ENCODE assay signal across 17 mouse cellular contexts in the genomic region with DNA sequence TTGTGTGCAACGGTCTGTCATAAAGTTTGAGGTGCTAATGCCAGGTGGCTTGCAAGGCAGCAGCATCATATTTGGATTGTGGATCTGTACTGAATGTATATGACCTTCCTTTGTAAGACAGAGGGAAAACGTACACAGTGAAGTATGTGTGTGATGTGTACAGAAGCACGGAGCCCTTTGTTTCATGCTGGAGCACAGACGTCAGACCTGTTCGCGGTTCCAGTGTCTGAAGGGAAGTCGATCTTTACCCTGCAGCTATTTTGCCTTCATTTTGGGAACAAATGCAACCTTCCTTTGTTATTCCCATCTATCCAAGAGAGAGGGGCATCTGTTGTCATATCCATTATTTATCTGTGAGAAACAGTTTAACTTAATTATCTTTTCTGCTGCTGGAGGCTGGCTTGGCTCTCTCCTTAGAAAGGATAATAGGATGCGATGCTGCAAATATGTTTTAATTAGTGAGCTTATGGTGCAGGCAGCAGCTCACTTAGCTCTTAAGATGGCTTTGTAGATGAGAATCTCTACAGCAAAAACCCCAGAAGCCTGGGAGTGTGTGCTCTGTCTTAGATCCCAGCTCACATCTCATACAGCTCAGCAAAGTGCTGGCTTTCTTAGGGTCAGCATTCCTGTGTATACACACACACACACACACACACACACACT.
DNase-seq lines count a peak whose midpoint lies in the region; ATAC-seq lines count a peak whose summit lies in the region.
"Had no signal": no experiment of that assay in that cellular context is flagged by ENCODE, and none has a peak within 500 bp of the region (broad histone marks: within the 10 kb centered on the region; RNA-seq: fewer than 3 reads in every experiment).

No protein-coding gene starts in this region.

- H3K4me2 ChIP-seq in neural tube, embryonic 11.5 days (ENCODE audit: low read depth): no peak overlapping the region
- no peak overlapping the region for H3K4me2 ChIP-seq in hindbrain, embryonic 11.5 days (replicated peaks; ENCODE audit: low read depth, low read length)
- H3K4me2 ChIP-seq in midbrain, embryonic 15.5 days: peak overlapping the region; percentile 2; the same call in 1 of the 2 replicates
- H3K4me2 ChIP-seq: limb, embryonic 15.5 days; lung, embryonic 14.5 days had no signal

- H3K4me1 ChIP-seq in neural tube, embryonic 11.5 days (ENCODE audit: control insufficient read depth, insufficient read depth, low read length): no peaks in the 10 kb centered on the region
- H3K4me1 ChIP-seq in hindbrain, embryonic 11.5 days (replicated peaks; ENCODE audit: control insufficient read depth, insufficient read depth, low read length): no peaks in the 10 kb centered on the region
- H3K4me1 ChIP-seq in midbrain, embryonic 15.5 days: peaks cover 22% of the 10 kb centered on the region
- H3K4me1 ChIP-seq: limb, embryonic 15.5 days had no signal

- 66% methylated on average over 8 of the region's 8 CpGs for WGBS in neural tube, embryonic 11.5 days
- WGBS in hindbrain, embryonic 11.5 days: 76% methylated on average over 8 of the region's 8 CpGs
- 34% methylated on average over 8 of the region's 8 CpGs for WGBS in midbrain, embryonic 15.5 days

- intact Hi-C loops in left cerebral cortex, postnatal 36 days (cut with DNase I): no loop called here

- no peak for DNase-seq in neural tube, embryonic 11.5 days (ENCODE audit: low spot score)
- DNase-seq in neural tube, embryonic 10.5 days (ENCODE audit: extremely low spot score, low spot score): no peak
- peak; percentile 16 for DNase-seq in hindbrain, embryonic 11.5 days (ENCODE audit: low spot score)
- DNase-seq in thymus, adult 18-20 months: no peak
- no peak for DNase-seq in embryo, embryonic 10.5 days (ENCODE audit: low spot score)
- no peak for DNase-seq in embryo, embryonic 9.5 days (ENCODE audit: extremely low spot score)
- no peak for DNase-seq in left cerebral cortex, postnatal 36 days (ENCODE audit: low spot score in 2 of 2)
- DNase-seq: adrenal gland, postnatal 36 days; cerebellum, adult 11-12 months; heart, postnatal 14 days; kidney, adult 2 months; lung, embryonic 14.5 days had no signal

- no peaks in the 10 kb centered on the region for H3K27me3 ChIP-seq in neural tube, embryonic 11.5 days (ENCODE audit: control insufficient read depth, insufficient read depth, low read length)
- no peaks in the 10 kb centered on the region for H3K27me3 ChIP-seq in hindbrain, embryonic 11.5 days (ENCODE audit: control insufficient read depth, insufficient read depth, low read length)
- no peaks in the 10 kb centered on the region for H3K27me3 ChIP-seq in midbrain, embryonic 15.5 days (replicated peaks)
- H3K27me3 ChIP-seq: limb, embryonic 15.5 days had no signal

- H3K9me3 ChIP-seq in neural tube, embryonic 11.5 days (ENCODE audit: control insufficient read depth, low read length): no peaks in the 10 kb centered on the region
- no peaks in the 10 kb centered on the region for H3K9me3 ChIP-seq in hindbrain, embryonic 11.5 days (ENCODE audit: control insufficient read depth, low read length)
- H3K9me3 ChIP-seq in midbrain, embryonic 15.5 days: no peaks in the 10 kb centered on the region
- H3K9me3 ChIP-seq: G1E; limb, embryonic 15.5 days had no signal

- H3K9ac ChIP-seq in neural tube, embryonic 11.5 days (ENCODE audit: low read length): no peak overlapping the region
- 0 out of 2 replicates have a peak overlapping the region, but pooled peaks have one; percentile 5 for H3K9ac ChIP-seq in hindbrain, embryonic 11.5 days (ENCODE audit: low read depth, low read length)
- no peak overlapping the region for H3K9ac ChIP-seq in midbrain, embryonic 15.5 days
- H3K9ac ChIP-seq: limb, embryonic 15.5 days; lung, embryonic 14.5 days had no signal

- peak; percentile 77 for ATAC-seq in neural tube, embryonic 11.5 days (ENCODE audit: insufficient read depth, low FRiP score, low TSS enrichment)
- ATAC-seq in hindbrain, embryonic 11.5 days (ENCODE audit: low FRiP score): peak; percentile 84
- ATAC-seq in midbrain, embryonic 15.5 days (replicated peaks): peak; percentile 88

- H3K27ac ChIP-seq in neural tube, embryonic 11.5 days (ENCODE audit: low read depth, low read length): peak overlapping the region; percentile 75
- H3K27ac ChIP-seq in hindbrain, embryonic 11.5 days (ENCODE audit: low read depth, low read length): peak overlapping the region; percentile 84
- H3K27ac ChIP-seq in midbrain, embryonic 15.5 days: peak overlapping the region; percentile 83
- H3K27ac ChIP-seq: left cerebral cortex, adult 2 months; limb, embryonic 15.5 days had no signal

- H3K4me3 ChIP-seq in neural tube, embryonic 11.5 days (ENCODE audit: low read depth, low read length): no peak overlapping the region
- no peak overlapping the region for H3K4me3 ChIP-seq in hindbrain, embryonic 11.5 days (ENCODE audit: low read depth, low read length)
- H3K4me3 ChIP-seq in midbrain, embryonic 15.5 days: no peak overlapping the region
- H3K4me3 ChIP-seq: left cerebral cortex, adult 2 months; limb, embryonic 15.5 days; myocyte had no signal

- no peaks in the 10 kb centered on the region for H3K36me3 ChIP-seq in neural tube, embryonic 11.5 days (ENCODE audit: control insufficient read depth, insufficient read depth, low read length)
- no peaks in the 10 kb centered on the region for H3K36me3 ChIP-seq in hindbrain, embryonic 11.5 days (ENCODE audit: control insufficient read depth, insufficient read depth, low read length)
- H3K36me3 ChIP-seq in midbrain, embryonic 15.5 days (replicated peaks): no peaks in the 10 kb centered on the region
- H3K36me3 ChIP-seq: G1E; limb, embryonic 15.5 days had no signal
